Mouse (Mus musculus): Measurements from ENCODE around the gene Grin2b.

GRCm38 (mm10) chr6:135748412-135749076 lies 424.8 kb downstream of the Grin2b start:
- TF ChIP-seq POLR2A (IDR thresholded peaks at IDR 0.05; ENCODE audit: low read depth, low read length) (no peak), CTCF (IDR thresholded peaks at IDR 0.05; ENCODE audit: borderline replicate concordance, insufficient read depth, low read length) (no peak)
